Mouse (Mus musculus) cerebellum, adult 2 months (tissue): ENCODE results near the gene Vwc2l.

Experiments
- CTCF ChIP-seq: fragments of 200-500 bp; IDR thresholded peaks from 2 replicates; pipeline ENCODE4 v1.5.1; 2011; ENCODE audit warnings: low read depth, mild to moderate bottlenecking, control low read depth, low read length, moderate library complexity, borderline replicate concordance; ENCODE audit not compliant: insufficient read depth
- POLR2A ChIP-seq: fragments of 200-500 bp; IDR thresholded peaks from 2 replicates; pipeline ENCODE4 v1.6.1; 2011; ENCODE audit warnings: low read length, control low read depth, borderline replicate concordance; ENCODE audit not compliant: insufficient read depth

- TF ChIP-seq POLR2A (no peak), CTCF (no peak)
Measured at GRCm38 (mm10) chr1:70795094-70795493, 69.6 kb downstream of the Vwc2l start.
